Mouse (Mus musculus) thymus, adult 2 months (tissue): ENCODE data around the gene Spsb2.
A peak's percentile ranks its signal among the peaks of the same experiment; 100 is the strongest.

Experiments used
- CTCF ChIP-seq: fragments of 200-500 bp; IDR thresholded peaks from 2 replicates; pipeline ENCODE4 v1.5.1; 2012; ENCODE audit warnings: mild to moderate bottlenecking, control low read depth, low read length, moderate library complexity, borderline replicate concordance; ENCODE audit not compliant: control insufficient read depth, poor library complexity, insufficient read depth; ENCODE audit errors: extremely low read depth
- POLR2A ChIP-seq: fragments of 200-500 bp; IDR thresholded peaks from 2 replicates; pipeline ENCODE4 v1.6.1; 2012; ENCODE audit warnings: mild to moderate bottlenecking, low read length, control low read depth, moderate library complexity; ENCODE audit not compliant: control insufficient read depth, poor library complexity, insufficient read depth; ENCODE audit errors: extremely low read depth

DNA sequence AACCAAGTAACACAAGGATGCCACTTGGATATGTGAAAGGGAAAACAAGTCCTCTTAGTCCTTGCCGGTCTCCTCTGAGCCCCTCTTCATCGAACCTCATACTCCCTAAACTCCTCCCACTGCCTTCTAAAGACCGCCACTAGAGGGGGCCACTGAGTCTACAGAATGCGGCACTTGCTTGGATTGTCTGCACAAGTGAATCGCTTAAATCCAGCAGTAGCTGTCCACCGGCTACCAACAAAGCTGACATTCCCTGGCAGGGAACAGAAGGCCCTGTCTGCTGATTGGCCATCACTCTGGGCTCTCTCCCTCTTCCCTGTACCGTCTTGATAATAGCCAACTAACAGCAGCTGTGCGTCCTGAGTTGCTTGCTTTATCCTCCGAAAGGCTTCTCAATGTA is 38.8 kb downstream of the Spsb2 start:
- no peak for TF ChIP-seq POLR2A
- TF ChIP-seq CTCF, result peak; percentile 58; the same call in 1 of the 2 replicates
